8 mouse cellular contexts compared by ENCODE assay signal in genomic region chr2:73774786-73775682, GRCm38 (mm10). TPM values are rescaled to one million over a fixed set of nuclear protein-coding genes. Genes with fewer than 3 reads are reported as not detected.
DNase-seq lines count a peak whose midpoint lies in the region.

Chn1 (minus strand) TSS chr2:73775346.

- peak; percentile 88 for DNase-seq in R1 (ENCODE audit: low read depth, low spot score)
- peak; percentile 72 to 84 for DNase-seq in cerebellum, postnatal 25 days
- peak; percentile 50 for DNase-seq in gastrocnemius, postnatal 14 days
- peak; percentile 34 for DNase-seq in induced T-regulatory cell, adult 2 months (ENCODE audit: low read depth)
- peak; percentile 55 to 65 for DNase-seq in left cerebral cortex, adult 8-10 months (ENCODE audit: low spot score in 2 of 2)
- DNase-seq in lung, postnatal 4 days, result peak; percentile 70 to 85
- DNase-seq in right cerebral cortex, postnatal 10 days (ENCODE audit: low spot score in 2 of 2), result peak; percentile 88 to 91
- DNase-seq in natural killer cell, adult 2 months (ENCODE audit: low spot score in 2 of 2), result no peak

- intact Hi-C loops in gastrocnemius, postnatal 14 days (cut with DNase I; ENCODE audit: low total_unique reads), result no loop called here

RNA-seq across cellular contexts. Expression of gene Chn1, which starts in this region (rescaled TPM):
- total RNA-seq in gastrocnemius, postnatal 14 days (2021), result 10 to 100 TPM; 11.3 to 11.6 TPM
- 1,000 to 10,000 TPM; 1,322 to 1,483 (median 1,424) TPM for total RNA-seq in left cerebral cortex, adult 8-10 months (2022)

Comparison
In these comparisons a context has a peak if more than half of its experiments do, and no peak if none do; other contexts are left out.
1. RNA of gene Chn1 (total RNA-seq): 1,322 to 1,483 TPM in left cerebral cortex, adult 8-10 months; 11.3 to 11.6 TPM in gastrocnemius, postnatal 14 days; every median in the first group is over 100 times any median in the second.
2. DNase-seq: peak in R1 (single experiment), cerebellum, postnatal 25 days (2 of 2), gastrocnemius, postnatal 14 days (single experiment), induced T-regulatory cell, adult 2 months (single experiment), left cerebral cortex, adult 8-10 months (2 of 2), lung, postnatal 4 days (2 of 2) and right cerebral cortex, postnatal 10 days (2 of 2); none in natural killer cell, adult 2 months (0 of 2).